Mouse (Mus musculus) hindbrain, embryonic 11.5 days (tissue): ENCODE data around the gene Glce. TPM values are rescaled to one million over a fixed set of nuclear protein-coding genes. Genes with fewer than 3 reads are reported as not detected.

Experiments used
- ATAC-seq: fragments of 200-750 bp; cut with Nextera tagmentation; 2 replicates; pipeline ENCODE4 v1.8.0; 2017; ENCODE audit warnings: mild to moderate bottlenecking, moderate TSS enrichment, moderate library complexity; ENCODE audit not compliant: low FRiP score
- DNase-seq: peaks from one replicate; pipeline ENCODE4 v3.0.0-alpha.2; 2015; ENCODE audit warnings: low spot score
- H3K27ac ChIP-seq: fragments of 300-500 bp; sonication (generic); 2 replicates; pipeline ENCODE4 v1.5.1; 2014; ENCODE audit warnings: mild to moderate bottlenecking, low read depth, low read length
- H3K27me3 ChIP-seq: fragments of 300-500 bp; sonication (generic); 2 replicates; pipeline ENCODE4 v1.6.1; 2014; ENCODE audit warnings: mild to moderate bottlenecking, low read length, moderate library complexity, mixed read lengths; ENCODE audit not compliant: control insufficient read depth, insufficient read depth
- H3K36me3 ChIP-seq: fragments of 300-500 bp; sonication (generic); 2 replicates; pipeline ENCODE4 v1.6.1; 2014; ENCODE audit warnings: mild to moderate bottlenecking, low read length, moderate library complexity, mixed read lengths; ENCODE audit not compliant: control insufficient read depth, insufficient read depth
- H3K4me1 ChIP-seq: fragments of 300-500 bp; sonication (generic); replicated peaks from 2 replicates; pipeline ENCODE4 v1.6.1; 2014; ENCODE audit warnings: low read length, mixed read lengths; ENCODE audit not compliant: control insufficient read depth, insufficient read depth
- H3K4me2 ChIP-seq: fragments of 300-500 bp; sonication (generic); replicated peaks from 2 replicates; pipeline ENCODE4 v1.6.1; 2014; ENCODE audit warnings: mild to moderate bottlenecking, low read depth, low read length
- H3K4me3 ChIP-seq: fragments of 300-500 bp; sonication (generic); 2 replicates; pipeline ENCODE4 v1.5.1; 2014; ENCODE audit warnings: low read depth, low read length
- H3K9ac ChIP-seq: fragments of 300-500 bp; sonication (generic); 2 replicates; pipeline ENCODE4 v1.6.1; 2014; ENCODE audit warnings: low read depth, low read length
- H3K9me3 ChIP-seq: fragments of 300-500 bp; sonication (generic); 2 replicates; pipeline ENCODE4 v1.6.1; 2016; ENCODE audit warnings: low read length; ENCODE audit not compliant: control insufficient read depth
- WGBS: fragments of 180-500 bp; shearing (Covaris S2); extraction: QIAGEN DNeasy Blood & Tissue Kit; methylation state at CpG from one replicate; pipeline ENCODE4 v1.1.7; 2014; 5-methylcytosine and 5-hydroxymethylcytosine counted together
- polyA plus RNA-seq: library from polyadenylated mRNA; unstranded; fragments of >200 nt; fragmentation: Nextera tagmentation; extraction: Ambion mirVana; gene quantifications from 2 replicates; pipeline ENCODE4 v1.2.1, GENCODE M21; 2014

The Glce gene
- polyA plus RNA-seq, 1 experiment from 2014 or later, result 21.3 TPM

- Histone ChIP-seq H3K36me3 (no peaks in the 10 kb centered on the region), H3K27ac (no peak overlapping the region), H3K4me3 (no peak overlapping the region), H3K27me3 (no peaks in the 10 kb centered on the region), H3K4me2 (no peak overlapping the region), H3K4me1 (no peaks in the 10 kb centered on the region), H3K9me3 (no peaks in the 10 kb centered on the region), H3K9ac (no peak overlapping the region)
- ATAC-seq (no peak), DNase-seq (no peak)
- WGBS, result 89% methylated on average over 14 of the region's 14 CpGs
Observed at GRCm38 (mm10) chr9:62018229-62019093, 104.0 kb downstream of the Glce start.

GRCm38 (mm10) chr9:62017329-62017728 lies 105.1 kb downstream of the Glce start:
- Histone ChIP-seq H3K9me3 (no peaks in the 10 kb centered on the region), H3K27me3 (no peaks in the 10 kb centered on the region), H3K36me3 (no peaks in the 10 kb centered on the region), H3K4me1 (no peaks in the 10 kb centered on the region), H3K4me2 (no peak overlapping the region), H3K9ac (no peak overlapping the region), H3K27ac (no peak overlapping the region), H3K4me3 (no peak overlapping the region)
- ATAC-seq (no peak), DNase-seq (no peak)
- WGBS, result 84% methylated on average over 6 of the region's 6 CpGs

DNA sequence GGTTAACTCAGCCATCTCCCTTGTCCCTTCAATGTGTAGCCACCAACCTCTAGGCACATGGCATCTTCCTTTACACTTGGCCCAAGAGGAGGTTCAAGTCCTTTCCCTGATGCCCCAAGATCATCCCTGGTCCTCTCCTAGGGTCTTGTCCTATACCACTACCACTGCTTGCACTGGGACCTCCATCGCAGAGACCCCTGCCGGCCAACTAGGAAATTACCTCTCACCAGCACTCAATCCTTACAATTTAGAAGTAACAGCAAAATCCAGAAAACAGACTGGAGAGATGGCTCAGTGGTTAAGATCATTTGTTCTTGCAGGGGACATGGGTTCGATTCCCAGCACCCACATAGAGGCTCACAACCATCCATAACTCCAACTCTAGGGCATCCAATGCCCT lies 107.0 kb downstream of the Glce start:
- Histone ChIP-seq H3K36me3 (no peaks in the 10 kb centered on the region), H3K9me3 (no peaks in the 10 kb centered on the region), H3K4me3 (no peak overlapping the region), H3K27me3 (no peaks in the 10 kb centered on the region), H3K27ac (no peak overlapping the region), H3K4me1 (no peaks in the 10 kb centered on the region), H3K4me2 (no peak overlapping the region), H3K9ac (no peak overlapping the region)
- 65% methylated on average over 3 of the region's 3 CpGs for WGBS
- no peak for ATAC-seq
- DNase-seq, result no peak

- Histone ChIP-seq H3K4me2 (no peak overlapping the region), H3K4me1 (no peaks in the 10 kb centered on the region), H3K27me3 (no peaks in the 10 kb centered on the region), H3K4me3 (no peak overlapping the region), H3K9me3 (no peaks in the 10 kb centered on the region), H3K9ac (no peak overlapping the region), H3K36me3 (no peaks in the 10 kb centered on the region), H3K27ac (no peak overlapping the region)
- 74% methylated on average over 12 of the region's 12 CpGs for WGBS
- ATAC-seq (no peak), DNase-seq (no peak)
Observed at GRCm38 (mm10) chr9:62013316-62014097, 108.9 kb downstream of the Glce start.

- Histone ChIP-seq H3K9ac (no peak overlapping the region), H3K9me3 (no peaks in the 10 kb centered on the region), H3K27me3 (no peaks in the 10 kb centered on the region), H3K4me3 (no peak overlapping the region), H3K36me3 (no peaks in the 10 kb centered on the region), H3K27ac (no peak overlapping the region), H3K4me2 (no peak overlapping the region), H3K4me1 (peaks cover 2% of the 10 kb centered on the region; the same call in 1 of the 2 replicates)
- DNase-seq, result no peak
- 71% methylated on average over 5 of the region's 5 CpGs for whole genome bisulfite sequencing
- no peak for ATAC-seq
Observed at GRCm38 (mm10) chr9:62008360-62008759, 114.1 kb downstream of the Glce start.

Other genes starting within 250 kb of the Glce start
- 1,024 and 1,073 TPM in 2 replicates for gene Rplp1, start 208.1 kb downstream of the Glce start, polyA plus RNA-seq
- gene Kif23, start 175.9 kb downstream of the Glce start, polyA plus RNA-seq, result 97.2 and 100 TPM in 2 replicates
- 0.24 and 1.3 TPM in 2 replicates for gene Paqr5, start 95.8 kb downstream of the Glce start, polyA plus RNA-seq
- not detected in 2 replicates for gene Spesp1, start 159.6 kb upstream of the Glce start, polyA plus RNA-seq
- 220 and 221 TPM in 2 replicates for gene Anp32a, start 218.6 kb upstream of the Glce start, polyA plus RNA-seq